ENCODE assay signal across 11 mouse cellular contexts in genomic region chr4:129081512-129081911, GRCm38 (mm10). TPM values are rescaled to one million over a fixed set of nuclear protein-coding genes. Genes with fewer than 3 reads are reported as not detected.
A peak's percentile ranks its signal among the peaks of the same experiment; 100 is the strongest.
DNase-seq lines count a peak whose midpoint lies in the region; ATAC-seq and TF ChIP-seq lines count a peak whose summit lies in the region.
"Had no signal": no experiment of that assay in that cellular context is flagged by ENCODE, and none has a peak within 500 bp of the region (broad histone marks: within the 10 kb centered on the region; RNA-seq: fewer than 3 reads in every experiment).

No protein-coding gene starts in this region.

- WGBS in kidney, postnatal 0 days = 69% methylated on average over 6 of the region's 6 CpGs
- 73% methylated on average over 6 of the region's 6 CpGs for WGBS in kidney, adult 2 months

- H3K4me2 ChIP-seq in kidney, postnatal 0 days (ENCODE audit: low read length) = no peak overlapping the region
- H3K4me2 ChIP-seq: embryonic facial prominence, embryonic 12.5 days; midbrain, embryonic 12.5 days had no signal

- H3K9me3 ChIP-seq in kidney, postnatal 0 days (replicated peaks; ENCODE audit: low read length) = no peaks in the 10 kb centered on the region
- H3K9me3 ChIP-seq: embryonic facial prominence, embryonic 12.5 days; midbrain, embryonic 12.5 days had no signal

- no peak for DNase-seq in kidney, postnatal 0 days (ENCODE audit: low spot score)
- DNase-seq in kidney, adult 2 months = no peak
- DNase-seq in 3T3-L1 (ENCODE audit: low read depth, low spot score) = peak; percentile 69
- DNase-seq in Muller cell, postnatal 12 days (ENCODE audit: inconsistent ontology term) = peak; percentile 84
- DNase-seq in spleen, adult 18-20 months = no peak
- no peak for DNase-seq in thymus, postnatal 10 days (ENCODE audit: low spot score in 2 of 2)

- H3K4me3 ChIP-seq in kidney, postnatal 0 days (replicated peaks; ENCODE audit: low read depth, low read length) = no peak overlapping the region
- H3K4me3 ChIP-seq in kidney, adult 2 months (ENCODE audit: insufficient read depth, low read depth, low read length) = no peak overlapping the region
- H3K4me3 ChIP-seq: embryonic facial prominence, embryonic 12.5 days; midbrain, embryonic 12.5 days had no signal

- no peaks in the 10 kb centered on the region for H3K4me1 ChIP-seq in kidney, postnatal 0 days (replicated peaks; ENCODE audit: insufficient read depth, low read length)
- H3K4me1 ChIP-seq in kidney, adult 2 months (ENCODE audit: control insufficient read depth, insufficient read depth, low read length) = no peaks in the 10 kb centered on the region
- H3K4me1 ChIP-seq: embryonic facial prominence, embryonic 12.5 days; midbrain, embryonic 12.5 days had no signal

- TF ChIP-seq POLR2A in kidney, adult 2 months (IDR thresholded peaks at IDR 0.05; ENCODE audit: low read depth, low read length) = no peak

- no peak for ATAC-seq in kidney, postnatal 0 days (replicated peaks; ENCODE audit: low FRiP score, low read depth)
- peak; percentile 71 for ATAC-seq in megakaryocyte, adult 5-6 weeks (ENCODE audit: poor library complexity, severe bottlenecking)

- no peak overlapping the region for H3K27ac ChIP-seq in kidney, postnatal 0 days
- no peak overlapping the region for H3K27ac ChIP-seq in kidney, adult 2 months (ENCODE audit: insufficient read depth, low read depth, low read length)
- H3K27ac ChIP-seq: embryonic facial prominence, embryonic 12.5 days; midbrain, embryonic 12.5 days had no signal

- TF ChIP-seq CTCF in kidney, postnatal 0 days (IDR thresholded peaks at IDR 0.05; ENCODE audit: low read depth) = no peak
- TF ChIP-seq CTCF in kidney, adult 2 months (conservative IDR thresholded peaks at IDR 0.05; ENCODE audit: insufficient read depth, insufficient read length, low read depth, low read length) = no peak

- no peaks in the 10 kb centered on the region for H3K27me3 ChIP-seq in kidney, postnatal 0 days (ENCODE audit: insufficient read depth, low read length)
- no peaks in the 10 kb centered on the region for H3K27me3 ChIP-seq in kidney, adult 2 months (replicated peaks; ENCODE audit: control insufficient read depth, insufficient read depth, low read length)
- H3K27me3 ChIP-seq: embryonic facial prominence, embryonic 12.5 days; midbrain, embryonic 12.5 days had no signal

- peak overlapping the region; percentile 1; the same call in 1 of the 2 replicates for H3K9ac ChIP-seq in kidney, postnatal 0 days (ENCODE audit: low read depth, low read length)
- H3K9ac ChIP-seq: embryonic facial prominence, embryonic 12.5 days; midbrain, embryonic 12.5 days had no signal

- peaks cover 24% of the 10 kb centered on the region for H3K36me3 ChIP-seq in kidney, postnatal 0 days (ENCODE audit: insufficient read depth, low read length)
- H3K36me3 ChIP-seq in kidney, adult 2 months (ENCODE audit: control insufficient read depth, insufficient read depth, low read length) = peaks cover 4% of the 10 kb centered on the region; the same call in 1 of the 2 replicates

RNA-seq across cellular contexts. Expression of gene Rnf19b, which starts 23.4 kb away (rescaled TPM):
- polyA plus RNA-seq in kidney, postnatal 0 days (2015; fragmentation: Nextera tagmentation; extraction: Ambion mirVana) = 6.1 and 7.1 TPM in 2 replicates
- polyA plus RNA-seq in kidney, adult 2 months (2012; rRNA removed) = 28.2 and 30.6 TPM in 2 replicates
- 20.2 and 24.2 TPM in 2 replicates for total RNA-seq in megakaryocyte, adult 5-6 weeks (2015)
- total RNA-seq in megakaryocyte, adult 5-6 weeks (2017) = 52.8 and 56.8 TPM in 2 replicates

RNA-seq across cellular contexts. Expression of gene Tmem54, which starts 23.8 kb away (rescaled TPM):
- polyA plus RNA-seq in kidney, postnatal 0 days (2015; fragmentation: Nextera tagmentation; extraction: Ambion mirVana) = 10.2 and 10.5 TPM in 2 replicates
- polyA plus RNA-seq in kidney, adult 2 months (2012; rRNA removed) = 9.3 and 9.9 TPM in 2 replicates
- not detected in 2 replicates for total RNA-seq in megakaryocyte, adult 5-6 weeks (2015)
- total RNA-seq in megakaryocyte, adult 5-6 weeks (2017) = not detected in 2 replicates
- total RNA-seq: left cerebral cortex, adult 18-20 months had no signal
- polyA plus RNA-seq: heart, postnatal 0 days had no signal

RNA-seq across cellular contexts. Expression of gene Hpca, which starts 40.3 kb away (rescaled TPM):
- polyA plus RNA-seq in kidney, postnatal 0 days (2015; fragmentation: Nextera tagmentation; extraction: Ambion mirVana) = 0.94 and 1.0 TPM in 2 replicates
- 0.41 and 0.60 TPM in 2 replicates for polyA plus RNA-seq in kidney, adult 2 months (2012; rRNA removed)
- not detected in 2 replicates for total RNA-seq in megakaryocyte, adult 5-6 weeks (2015)
- not detected in 2 replicates for total RNA-seq in megakaryocyte, adult 5-6 weeks (2017)

RNA-seq across cellular contexts. Expression of gene Fndc5, which starts 55.3 kb away (rescaled TPM):
- 5.9 and 6.3 TPM in 2 replicates for polyA plus RNA-seq in kidney, postnatal 0 days (2015; fragmentation: Nextera tagmentation; extraction: Ambion mirVana)
- polyA plus RNA-seq in kidney, adult 2 months (2012; rRNA removed) = 2.6 and 3.3 TPM in 2 replicates
- total RNA-seq in megakaryocyte, adult 5-6 weeks (2015) = 0.07 TPM in 2 replicates
- not detected in 2 replicates for total RNA-seq in megakaryocyte, adult 5-6 weeks (2017)

Comparison
In these comparisons a context has a peak if more than half of its experiments do, and no peak if none do; other contexts are left out.
1. DNase-seq: peak in 3T3-L1 (single experiment) and Muller cell, postnatal 12 days (single experiment); none in kidney, postnatal 0 days (single experiment), kidney, adult 2 months (single experiment), spleen, adult 18-20 months (0 of 2) and thymus, postnatal 10 days (0 of 2).